Mouse (Mus musculus) midbrain, embryonic 11.5 days (tissue): ENCODE results near the gene Cdc16. TPM values are rescaled to one million over a fixed set of nuclear protein-coding genes. Genes with fewer than 3 reads are reported as not detected.

Experiments
- ATAC-seq: fragments of 200-750 bp; cut with Nextera tagmentation; 2 replicates; pipeline ENCODE4 v1.8.0; 2017; ENCODE audit warnings: moderate TSS enrichment, moderate library complexity; ENCODE audit not compliant: low FRiP score
- DNase-seq: peaks from one replicate; pipeline ENCODE4 v3.0.0; 2015; ENCODE audit warnings: low spot score; ENCODE audit errors: missing footprints
- H3K27ac ChIP-seq: fragments of 300-500 bp; sonication (generic); 2 replicates; pipeline ENCODE4 v1.5.1; 2014; ENCODE audit warnings: low read depth, low read length
- H3K27me3 ChIP-seq: fragments of 300-500 bp; sonication (generic); 2 replicates; pipeline ENCODE4 v1.6.1; 2014; ENCODE audit warnings: mild to moderate bottlenecking, low read length, moderate library complexity, mixed read lengths; ENCODE audit not compliant: control insufficient read depth, insufficient read depth
- H3K36me3 ChIP-seq: fragments of 300-500 bp; sonication (generic); 2 replicates; pipeline ENCODE4 v1.6.1; 2014; ENCODE audit warnings: mild to moderate bottlenecking, low read length, moderate library complexity, mixed read lengths; ENCODE audit not compliant: control insufficient read depth, insufficient read depth
- H3K4me1 ChIP-seq: fragments of 300-500 bp; sonication (generic); 2 replicates; pipeline ENCODE4 v1.6.1; 2014; ENCODE audit warnings: low read length; ENCODE audit not compliant: control insufficient read depth, insufficient read depth
- H3K4me2 ChIP-seq: fragments of 300-500 bp; sonication (generic); 2 replicates; pipeline ENCODE4 v1.6.1; 2014; ENCODE audit warnings: mild to moderate bottlenecking, moderate library complexity
- H3K4me3 ChIP-seq: fragments of 300-500 bp; sonication (generic); 2 replicates; pipeline ENCODE4 v1.5.1; 2014; ENCODE audit warnings: low read depth, low read length
- H3K9ac ChIP-seq: fragments of 300-500 bp; sonication (generic); 2 replicates; pipeline ENCODE4 v1.6.1; 2014; ENCODE audit warnings: low read length
- H3K9me3 ChIP-seq: fragments of 300-500 bp; sonication (generic); 2 replicates; pipeline ENCODE4 v1.6.1; 2016; ENCODE audit warnings: low read length; ENCODE audit not compliant: control insufficient read depth
- WGBS: fragments of 180-500 bp; shearing (Covaris S2); extraction: QIAGEN DNeasy Blood & Tissue Kit; methylation state at CpG from one replicate; pipeline ENCODE4 v1.1.7; 2014; 5-methylcytosine and 5-hydroxymethylcytosine counted together
- polyA plus RNA-seq: library from polyadenylated mRNA; unstranded; fragments of >200 nt; fragmentation: Nextera tagmentation; extraction: Ambion mirVana; gene quantifications from 2 replicates; pipeline ENCODE4 v1.2.1, GENCODE M21; 2014

The Cdc16 gene
- polyA plus RNA-seq, 1 experiment from 2014 or later, result 250 TPM

DNA sequence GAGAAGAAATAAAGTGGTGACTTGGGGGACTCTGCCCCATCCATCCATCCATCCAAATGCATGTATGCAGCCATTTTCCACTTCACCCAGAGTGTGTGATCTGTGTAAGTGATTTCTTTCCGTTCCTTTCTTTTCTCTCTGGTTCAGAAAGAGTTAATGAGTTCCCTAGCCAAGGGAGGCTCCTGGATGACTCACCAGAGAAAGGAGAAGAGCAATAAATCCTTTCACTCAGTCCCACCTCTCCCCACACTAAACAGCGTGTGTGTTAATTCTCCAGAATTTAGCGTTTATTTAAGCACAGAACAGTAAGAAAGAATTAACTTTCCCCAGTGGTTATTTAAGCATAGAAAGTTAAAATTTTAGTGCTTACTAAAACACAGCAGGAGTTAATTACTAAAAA, 9.8 kb upstream of the Cdc16 start:
- Histone ChIP-seq H3K36me3 (no peaks in the 10 kb centered on the region), H3K4me3 (no peak overlapping the region), H3K9ac (no peak overlapping the region), H3K27ac (no peak overlapping the region), H3K9me3 (no peaks in the 10 kb centered on the region), H3K4me1 (no peaks in the 10 kb centered on the region), H3K27me3 (no peaks in the 10 kb centered on the region), H3K4me2 (no peak overlapping the region)
- DNase-seq (no peak), ATAC-seq (no peak)
- 49% methylated on average over 3 of the region's 3 CpGs for WGBS

DNA sequence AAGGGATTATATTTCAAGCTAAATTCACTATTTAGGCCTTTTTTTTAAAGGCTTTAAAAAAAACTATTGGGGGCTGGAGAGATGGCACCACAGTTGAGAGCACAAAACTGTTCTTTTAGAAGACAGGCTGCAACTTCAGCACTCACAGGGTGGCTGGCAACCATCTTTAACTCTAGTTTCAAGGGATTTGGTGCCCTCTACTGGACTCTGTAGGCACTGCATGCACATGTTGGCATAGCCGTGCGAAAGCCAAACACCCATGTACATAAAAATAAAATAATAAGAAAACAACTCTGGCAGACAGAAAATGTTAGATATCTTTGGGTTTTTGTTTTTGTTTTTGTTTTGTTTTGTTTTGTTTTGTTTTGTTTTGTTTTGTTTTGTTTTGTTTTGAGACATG, 3.8 kb upstream of the Cdc16 start:
- no peak for ATAC-seq
- H3K27ac ChIP-seq, result no peak overlapping the region
- 35% methylated on average over 2 of the region's 2 CpGs for WGBS

DNA sequence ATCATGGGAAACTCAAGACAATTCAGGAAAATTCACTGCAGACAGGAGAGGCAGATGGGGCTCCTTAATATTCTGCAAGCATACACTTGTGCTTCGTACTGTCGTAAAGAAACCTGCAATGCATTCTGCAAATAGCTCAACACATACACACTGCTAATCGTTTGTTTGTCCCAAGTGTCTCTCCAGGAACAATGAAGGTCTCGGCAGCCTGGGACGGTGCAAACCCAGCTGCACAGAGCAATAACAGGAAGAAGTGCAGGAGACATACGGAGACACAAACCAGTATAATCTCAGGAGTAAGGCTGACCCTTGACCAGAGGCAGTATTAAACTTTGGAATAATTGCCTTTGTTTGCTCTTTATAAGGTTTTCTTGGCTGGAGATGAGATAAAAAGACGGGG, 996 bp upstream of the Cdc16 start:
- no peaks in the 10 kb centered on the region; the same call in 1 of the 2 replicates for H3K36me3 ChIP-seq
- H3K9me3 ChIP-seq, result no peaks in the 10 kb centered on the region
- H3K4me3 ChIP-seq, result no peak overlapping the region
- DNase-seq, result no peak
- no peak overlapping the region for H3K4me2 ChIP-seq
- ATAC-seq, result no peak
- peaks cover 7% of the 10 kb centered on the region; the same call in 1 of the 2 replicates for H3K4me1 ChIP-seq
- H3K9ac ChIP-seq, result no peak overlapping the region
- H3K27me3 ChIP-seq, result no peaks in the 10 kb centered on the region
- H3K27ac ChIP-seq, result no peak overlapping the region
- WGBS, result 77% methylated on average over 7 of the region's 7 CpGs

More for the DNA sequence above, 3.8 kb upstream of the Cdc16 start:
- H3K9ac ChIP-seq, result no peak overlapping the region
- H3K36me3 ChIP-seq, result no peaks in the 10 kb centered on the region
- DNase-seq, result peak; percentile 97
- H3K4me1 ChIP-seq, result peaks cover 5% of the 10 kb centered on the region; the same call in 1 of the 2 replicates
- no peak overlapping the region for H3K4me3 ChIP-seq
- no peak overlapping the region for H3K4me2 ChIP-seq
- no peaks in the 10 kb centered on the region for H3K9me3 ChIP-seq
- H3K27me3 ChIP-seq, result no peaks in the 10 kb centered on the region

DNA sequence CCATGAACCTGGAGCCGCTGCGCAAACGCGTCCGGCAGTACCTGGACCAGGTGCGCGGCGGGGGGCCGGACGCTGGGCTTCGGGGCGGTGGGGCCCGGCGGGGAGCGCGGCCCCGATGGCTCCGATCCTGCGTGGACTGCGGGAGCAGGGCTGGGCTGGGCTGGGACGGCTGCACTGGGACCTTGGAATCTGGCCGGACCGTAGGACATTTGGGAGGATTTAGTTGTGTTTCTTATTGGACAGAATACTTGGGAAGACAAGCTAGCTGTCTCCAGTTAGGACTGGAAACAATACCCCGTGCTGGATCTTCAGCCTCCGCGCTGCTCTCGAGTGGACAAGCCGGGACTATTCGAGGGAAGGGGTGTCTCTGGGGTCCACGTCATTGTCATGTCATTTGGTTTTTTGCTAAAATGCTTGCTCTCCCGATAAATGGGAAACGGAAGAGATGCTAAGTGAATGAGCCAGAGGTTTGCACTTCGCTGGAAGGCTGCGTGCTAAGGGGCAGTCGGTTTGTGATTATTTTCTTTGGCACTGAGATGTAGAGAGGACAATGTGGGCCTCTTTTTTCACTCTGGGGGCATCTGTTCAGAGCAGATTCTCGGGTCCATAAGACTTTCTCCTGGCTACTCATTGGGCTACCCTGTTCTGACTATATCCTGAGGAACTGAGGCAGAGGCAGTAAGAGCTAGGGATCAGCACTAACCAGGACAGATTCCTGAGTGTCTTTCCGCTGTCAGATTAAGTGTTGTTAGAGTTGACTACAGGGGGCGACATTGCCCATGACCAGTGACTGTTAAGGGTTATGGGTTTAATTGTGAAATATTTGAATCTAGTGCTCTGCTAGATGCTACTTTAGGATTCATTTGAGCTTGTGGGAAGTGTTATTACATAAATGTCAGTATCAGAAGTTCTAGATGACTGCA, 590 bp downstream of the Cdc16 start:
- peak; percentile 82 for ATAC-seq
- Histone ChIP-seq H3K27ac (no peak overlapping the region; the same call in 1 of the 2 replicates), H3K36me3 (peaks cover 7% of the 10 kb centered on the region; the same call in 1 of the 2 replicates), H3K4me2 (peak overlapping the region; percentile 91), H3K4me3 (peak overlapping the region; percentile 99), H3K9me3 (no peaks in the 10 kb centered on the region), H3K27me3 (no peaks in the 10 kb centered on the region), H3K4me1 (peaks cover 7% of the 10 kb centered on the region; the same call in 1 of the 2 replicates), H3K9ac (peak overlapping the region; percentile 94)
- under 1% methylated on average over 38 of the region's 38 CpGs for WGBS
- peak; percentile 94 for DNase-seq

DNA sequence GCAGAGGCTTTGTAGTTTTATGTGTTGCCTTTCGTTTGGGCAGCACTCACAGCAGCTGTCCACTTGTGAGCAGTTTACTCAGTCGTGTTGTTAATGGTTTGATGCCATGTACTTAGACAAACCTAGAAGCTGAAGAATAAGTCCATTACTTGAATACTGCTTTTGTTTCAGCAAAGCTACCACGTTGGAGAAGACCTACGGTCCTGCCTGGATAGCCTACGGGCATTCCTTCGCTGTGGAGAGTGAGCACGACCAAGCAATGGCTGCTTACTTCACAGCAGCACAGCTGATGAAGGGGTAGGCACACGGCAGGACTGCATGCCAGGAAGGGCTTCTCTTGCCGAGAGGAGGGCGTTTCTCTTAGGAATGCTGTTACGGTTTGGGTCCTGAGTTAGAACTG, 11.7 kb downstream of the Cdc16 start:
- ATAC-seq, result no peak
- 85% methylated on average over 11 of the region's 11 CpGs for WGBS
- Histone ChIP-seq H3K4me3 (no peak overlapping the region), H3K4me1 (no peaks in the 10 kb centered on the region), H3K27me3 (no peaks in the 10 kb centered on the region), H3K36me3 (peaks cover 57% of the 10 kb centered on the region), H3K9ac (no peak overlapping the region), H3K27ac (no peak overlapping the region), H3K4me2 (no peak overlapping the region), H3K9me3 (no peaks in the 10 kb centered on the region)
- DNase-seq, result peak; percentile 77

DNA sequence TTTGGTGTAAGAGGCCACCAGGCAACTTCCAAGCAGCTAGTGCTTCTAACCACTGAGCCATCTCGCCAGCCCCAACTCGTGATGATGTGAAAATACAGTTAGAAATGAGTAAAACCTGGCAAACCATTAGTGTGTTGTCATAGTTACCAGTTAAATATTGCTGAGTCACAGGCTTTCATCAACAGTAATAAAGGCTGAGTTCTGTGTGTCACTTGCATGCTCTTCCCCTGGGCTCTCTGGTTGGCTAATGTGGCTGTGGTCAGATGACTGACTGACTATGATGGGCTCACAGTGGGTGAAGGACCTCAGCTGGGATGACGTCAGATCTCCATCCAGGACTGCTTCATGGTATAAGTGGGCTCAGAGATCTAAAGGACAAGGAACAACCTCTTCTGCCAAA, 23.1 kb downstream of the Cdc16 start:
- 93% methylated on average over 3 of the region's 3 CpGs for WGBS
- Histone ChIP-seq H3K27me3 (no peaks in the 10 kb centered on the region), H3K4me3 (no peak overlapping the region), H3K9ac (no peak overlapping the region), H3K4me1 (peaks cover 5% of the 10 kb centered on the region; the same call in 1 of the 2 replicates), H3K27ac (no peak overlapping the region), H3K36me3 (peaks cover 18% of the 10 kb centered on the region), H3K9me3 (no peaks in the 10 kb centered on the region), H3K4me2 (no peak overlapping the region)
- DNase-seq (no peak), ATAC-seq (no peak)

DNA sequence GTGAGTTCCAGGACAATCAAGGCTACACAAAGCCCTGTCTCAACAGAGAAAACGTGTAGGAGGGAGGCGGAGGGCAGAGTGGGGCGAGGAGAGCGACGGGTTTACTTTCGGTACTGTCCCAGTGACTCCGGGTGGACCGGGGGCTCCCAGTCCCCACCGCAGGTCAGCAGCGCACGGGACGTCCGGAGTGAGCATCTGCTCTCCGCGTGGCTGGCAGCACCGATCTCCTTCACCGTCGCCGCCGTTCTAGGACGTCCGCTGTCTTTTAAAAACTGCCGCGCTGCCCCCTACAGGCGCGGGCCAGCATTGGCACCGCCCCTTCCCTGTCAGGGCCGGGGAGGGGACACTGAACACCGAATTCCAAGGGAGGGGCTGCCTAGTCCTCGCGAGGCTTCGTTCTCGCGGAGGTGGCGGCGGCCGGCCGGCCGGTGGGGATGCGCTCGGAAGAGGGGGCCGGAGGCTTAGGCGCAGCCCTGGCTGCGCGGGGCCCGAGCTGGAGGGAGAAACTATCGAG, 27.8 kb downstream of the Cdc16 start, which contains the start of gene Upf3a:
Gene Upf3a, plus strand, starts transcription at position 366 of the 514 bp plus-strand sequence.
- H3K27ac ChIP-seq, result peak within 1 kb of the TSS; percentile 84
- peak within 1 kb of the TSS; percentile 76 for H3K9ac ChIP-seq
- peaks cover 9% of the 10 kb centered on the region for H3K4me1 ChIP-seq
- H3K9me3 ChIP-seq, result no peaks in the 10 kb centered on the region
- DNase-seq, result peak; percentile 99
- peak within 1 kb of the TSS; percentile 64 for H3K4me3 ChIP-seq
- no peaks in the 10 kb centered on the region for H3K27me3 ChIP-seq
- under 1% methylated on average over 47 of the region's 47 CpGs for WGBS
- peak; percentile 94 for ATAC-seq
- peak within 1 kb of the TSS; percentile 68 for H3K4me2 ChIP-seq
- H3K36me3 ChIP-seq, result peaks cover 5% of the 10 kb centered on the region

DNA sequence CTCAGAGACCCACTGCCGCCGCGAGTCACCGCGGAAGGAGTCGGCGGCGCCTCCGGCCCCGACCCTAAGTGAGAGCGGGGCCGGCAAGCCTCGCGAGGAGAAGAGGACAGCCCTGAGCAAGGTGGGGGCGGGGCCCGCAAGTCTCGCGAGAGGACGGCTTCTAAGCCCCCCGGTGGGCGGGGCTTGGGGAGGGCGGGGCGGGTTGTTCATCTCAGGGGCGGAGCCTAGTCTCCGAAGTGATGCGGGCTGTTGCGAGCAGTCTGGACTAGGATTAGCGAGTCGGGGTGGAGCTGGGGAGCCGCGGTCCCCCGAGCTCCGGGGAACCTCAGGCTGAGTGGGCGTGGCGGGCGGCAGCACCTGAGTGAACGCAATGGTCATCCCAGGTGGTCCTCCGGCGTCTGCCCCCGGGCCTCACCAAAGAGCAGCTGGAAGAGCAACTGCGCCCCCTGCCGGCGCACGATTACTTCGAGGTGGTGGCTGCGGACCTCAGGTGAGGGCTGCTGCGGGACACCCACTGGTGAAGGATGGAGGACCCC, 28.4 kb downstream of the Cdc16 start:
- Histone ChIP-seq H3K4me3 (peak overlapping the region; percentile 64), H3K4me2 (peak overlapping the region; percentile 68), H3K36me3 (peaks cover 4% of the 10 kb centered on the region; the same call in 1 of the 2 replicates), H3K27me3 (no peaks in the 10 kb centered on the region), H3K4me1 (peaks cover 9% of the 10 kb centered on the region), H3K9ac (peak overlapping the region; percentile 76), H3K27ac (peak overlapping the region; percentile 84), H3K9me3 (no peaks in the 10 kb centered on the region)
- peak; percentile 100 for DNase-seq
- peak; percentile 96 for ATAC-seq
- 0% methylated on average over 46 of the region's 47 CpGs for WGBS

DNA sequence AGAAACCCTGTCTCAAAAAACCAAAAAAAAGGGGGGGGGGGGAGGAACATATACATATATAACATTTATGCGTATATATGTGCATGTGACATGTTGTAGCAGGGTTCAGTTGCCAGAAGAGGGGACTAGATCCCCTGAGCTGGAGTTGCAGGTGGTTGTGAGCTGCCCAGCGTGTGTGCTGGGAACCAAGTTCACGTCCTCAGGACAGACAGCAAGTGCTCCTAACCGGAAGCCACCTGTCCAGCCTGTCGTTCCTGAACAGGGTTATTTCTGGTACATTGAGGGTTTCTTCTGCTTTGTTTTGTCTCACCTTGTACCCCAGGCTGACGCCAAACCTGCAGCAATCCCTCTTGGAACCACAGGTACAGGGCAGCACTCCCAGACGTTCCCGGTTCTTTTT, 32.1 kb downstream of the Cdc16 start:
- no peak overlapping the region for H3K27ac ChIP-seq
- WGBS, result 92% methylated on average over 8 of the region's 8 CpGs
- H3K4me2 ChIP-seq, result no peak overlapping the region
- H3K9me3 ChIP-seq, result no peaks in the 10 kb centered on the region
- H3K27me3 ChIP-seq, result no peaks in the 10 kb centered on the region
- H3K9ac ChIP-seq, result no peak overlapping the region
- H3K36me3 ChIP-seq, result no peaks in the 10 kb centered on the region
- ATAC-seq (no peak), DNase-seq (peak; percentile 72)
- peaks cover 7% of the 10 kb centered on the region for H3K4me1 ChIP-seq
- no peak overlapping the region for H3K4me3 ChIP-seq
